Mouse (Mus musculus) mouse embryonic stem cell (cell line): Measurements from ENCODE around the gene Pak1ip1.

Experiments used
- in situ Hi-C, 2 experiments: fragments of 300-500 bp; cut with MboI; formaldehyde crosslinking; loops; 1 replicate in 1 of 2; 3 replicates in 1 of 2; pipeline ENCODE4 v1.14.3; 2019 to 2020; ENCODE audit warnings: low sequenced_read_pairs in 2 of 2, low pct_unique_long_range_greater_than_20kb in 1 of 2, mixed read lengths in 1 of 2; ENCODE audit not compliant: unreplicated experiment in 1 of 2

The Pak1ip1 gene

DNA sequence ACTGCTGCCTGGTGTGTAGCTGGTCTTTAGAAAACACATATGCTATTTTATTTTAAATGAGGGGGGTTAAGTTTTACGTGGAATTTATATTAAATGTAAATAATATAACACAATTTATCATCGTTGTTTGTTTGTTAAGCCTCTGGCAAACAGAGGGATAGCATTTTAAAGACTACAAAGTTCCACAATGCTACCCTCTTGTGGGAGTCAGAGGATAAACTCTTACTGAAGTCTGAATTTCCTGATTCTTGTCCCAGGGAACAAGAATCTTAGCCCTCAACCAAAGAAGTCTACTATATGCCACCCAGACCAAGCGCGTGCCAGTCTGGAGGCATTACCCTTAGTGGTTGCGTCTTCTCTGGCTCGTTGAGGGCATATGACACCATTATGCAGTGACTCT lies 46.5 kb downstream of the Pak1ip1 start:
- in situ Hi-C loops = no loop called here

DNA sequence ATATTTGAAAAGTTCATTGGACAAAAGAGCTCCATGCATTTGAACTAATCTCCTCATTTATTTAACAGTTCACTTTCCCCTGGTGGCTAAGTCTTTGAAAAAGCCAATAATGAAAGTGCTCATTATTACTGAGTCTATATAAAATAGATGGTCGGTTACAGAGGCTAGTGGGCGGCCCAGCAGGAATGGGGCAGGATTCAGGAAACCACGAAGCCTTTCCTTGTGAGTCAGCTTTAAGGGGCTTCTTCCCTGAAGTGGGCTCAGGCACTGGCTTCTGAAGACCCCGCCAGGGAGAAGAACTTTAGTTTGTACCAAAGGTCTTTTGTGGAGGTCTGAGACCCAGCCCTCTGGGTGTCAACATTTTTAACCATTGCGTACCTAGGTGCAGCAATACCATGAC lies 51.1 kb downstream of the Pak1ip1 start:
- in situ Hi-C loops = no loop called here
